Mouse (Mus musculus): ENCODE results near the gene Sel1l2. TPM values are rescaled to one million over a fixed set of nuclear protein-coding genes. Genes with fewer than 3 reads are reported as not detected.
A peak's percentile ranks its signal among the peaks of the same experiment; 100 is the strongest.
"Not testable (repeated sequence)": the region's sequence is repeated elsewhere in the genome, so short reads cannot be mapped to it uniquely, and the experiment has no call there.

Gene Sel1l2
- total RNA-seq, 2 experiments from 2014 or later, result not detected

GRCm38 (mm10) chr2:140215415-140215814, 174.1 kb downstream of the Sel1l2 start:
- DNase-seq (ENCODE audit: low spot score in 2 of 2), result no peak

- no peak for DNase-seq (ENCODE audit: low spot score in 2 of 2)
These were observed 174.9 kb downstream of the Sel1l2 start for GRCm38 (mm10) chr2:140214519-140215027.

- no peak for DNase-seq (ENCODE audit: low spot score in 2 of 2)
These were observed 185.8 kb downstream of the Sel1l2 start for GRCm38 (mm10) chr2:140203756-140204155.

- DNase-seq (ENCODE audit: low spot score in 2 of 2), result peak; percentile 7 to 19
These were observed 186.9 kb downstream of the Sel1l2 start for GRCm38 (mm10) chr2:140202573-140202972.

GRCm38 (mm10) chr2:140200713-140201112, 188.8 kb downstream of the Sel1l2 start:
- peak in 1 of 2 experiments; percentile 20 for DNase-seq (ENCODE audit: low spot score in 2 of 2)

- DNase-seq (ENCODE audit: low spot score in 2 of 2), result not testable (repeated sequence)
These were observed 203.8 kb downstream of the Sel1l2 start for GRCm38 (mm10) chr2:140185685-140186210.

Other genes starting within 250 kb of the Sel1l2 start
- gene Gm17374, start 237.7 kb downstream of the Sel1l2 start, total RNA-seq (2021), result not detected
- 10 to 100 TPM; 18.4 to 21.0 TPM for gene Esf1, start 219.1 kb downstream of the Sel1l2 start, total RNA-seq (2021)
- gene Ndufaf5, start 219.1 kb downstream of the Sel1l2 start, total RNA-seq (2021), result 10 to 100 TPM; 46.5 to 48.4 TPM
- 10 to 100 TPM; 48.7 to 52.0 TPM for gene Macrod2, start 5.6 kb upstream of the Sel1l2 start, total RNA-seq (2021)